Mouse (Mus musculus): ENCODE data around the gene Krtap4-2.

Gene Krtap4-2

GRCm38 (mm10) chr11:99590981-99591380 is 43.9 kb downstream of the Krtap4-2 start, which contains the start of gene Krtap1-3:
TSS of gene Krtap1-3 (minus strand) at chr11:99591339.
- DNase-seq (ENCODE audit: low spot score in 2 of 2) = no peak

- DNase-seq (ENCODE audit: low spot score in 2 of 2) = no peak
Observed at GRCm38 (mm10) chr11:99585096-99585495, 49.8 kb downstream of the Krtap4-2 start.
